Mouse (Mus musculus): ENCODE measurements at regions not wholly inside any gene's neighbourhood (a gene's known extent, or its start where the extent isn't known, plus 50 kb on each side); places are given as distances from the start of the nearest gene placed in this dataset.
A peak's percentile ranks its signal among the peaks of the same experiment; 100 is the strongest.
"Not testable (repeated sequence)": the region's sequence is repeated elsewhere in the genome, so short reads cannot be mapped to it uniquely, and the experiment has no call there.

DNA sequence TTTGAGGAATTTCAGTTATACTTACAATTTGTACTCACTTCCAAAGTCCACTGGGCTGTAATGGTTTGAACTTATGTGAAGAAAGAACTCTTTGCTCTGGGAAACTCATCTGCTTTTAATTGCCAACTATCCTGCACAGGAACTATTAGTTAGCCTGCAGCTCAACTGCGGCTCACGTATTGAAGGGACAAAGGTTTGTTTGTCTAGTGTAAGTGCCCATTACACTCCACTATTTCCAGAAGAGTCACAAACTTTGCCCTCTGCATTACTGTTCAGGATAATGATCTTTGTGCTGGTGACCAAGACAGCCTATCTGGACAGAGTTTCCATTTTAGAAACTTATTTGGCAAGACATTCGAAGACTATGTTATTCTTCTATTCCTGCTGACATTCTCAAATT, 74.5 kb downstream of the Slc10a2 start:
- DNase-seq (ENCODE audit: low read depth, low spot score): peak; percentile 19

DNA sequence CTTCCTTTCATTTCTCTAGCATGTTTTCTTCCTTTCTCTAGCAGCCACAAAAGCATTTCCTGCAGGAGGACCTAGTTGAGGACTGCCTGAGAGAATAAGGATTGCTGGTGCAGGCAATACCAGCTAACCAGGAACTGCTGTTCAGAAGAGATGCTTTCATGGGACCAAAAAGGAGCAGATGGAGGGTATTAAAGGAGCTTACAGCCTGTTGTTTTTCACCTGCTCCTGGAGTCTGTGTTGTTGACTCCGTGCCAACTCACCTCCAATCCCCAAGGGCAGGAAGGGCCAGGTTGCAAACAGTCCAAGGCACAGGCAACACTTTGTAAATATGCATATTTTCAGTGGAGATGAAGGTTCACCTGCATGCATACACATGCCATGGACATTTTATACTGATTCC, 92.8 kb downstream of the Slc10a2 start:
- DNase-seq (ENCODE audit: low read depth, low spot score): no peak

DNA sequence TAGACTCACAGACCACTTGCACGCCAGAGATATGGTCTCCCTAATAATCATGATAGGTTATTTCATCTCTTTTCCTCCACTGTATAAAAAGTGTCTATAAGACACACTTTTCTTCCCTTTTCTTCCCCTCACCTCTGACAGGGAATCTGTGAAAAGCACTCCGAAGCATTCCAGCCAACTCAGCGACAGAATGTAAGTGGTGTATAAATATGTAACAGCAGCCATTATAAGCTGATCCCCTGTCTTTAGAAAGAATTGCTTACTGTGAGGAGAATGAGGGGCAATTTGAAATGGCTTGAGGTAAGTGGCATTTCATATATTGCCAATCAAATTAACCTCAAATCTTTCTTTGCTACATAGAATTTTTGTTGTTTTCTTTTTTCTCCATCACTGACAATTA, 93.4 kb downstream of the Slc10a2 start:
- DNase-seq (ENCODE audit: low read depth, low spot score): no peak

GRCm38 (mm10) chr8:5003359-5003758, 101.8 kb downstream of the Slc10a2 start:
- not testable (repeated sequence) for DNase-seq (ENCODE audit: low read depth, low spot score)
